Mouse (Mus musculus) spleen, adult 2 months (tissue): ENCODE data around the gene Prex1. TPM values are rescaled to one million over a fixed set of nuclear protein-coding genes. Genes with fewer than 3 reads are reported as not detected.
A peak's percentile ranks its signal among the peaks of the same experiment; 100 is the strongest.

ENCODE experiments used
- DNase-seq, 2 experiments: peaks; one replicate each; pipeline versions ENCODE4 v3.0.0 to v3.0.0-alpha.2; 2012 to 2021; ENCODE audit warnings: low spot score in 2 of 2, low read depth in 1 of 2
- H3K27ac ChIP-seq: fragments of 200-500 bp; 2 replicates; pipeline ENCODE4 v1.5.1; 2012; ENCODE audit warnings: low read length, inconsistent platforms; ENCODE audit not compliant: insufficient read depth
- H3K27me3 ChIP-seq: fragments of 200-500 bp; 2 replicates; pipeline ENCODE4 v1.6.1; 2012; ENCODE audit warnings: mild to moderate bottlenecking, moderate library complexity, low read length, inconsistent platforms; ENCODE audit not compliant: control insufficient read depth, insufficient read depth
- H3K36me3 ChIP-seq: fragments of 200-500 bp; 2 replicates; pipeline ENCODE4 v1.6.1; 2012; ENCODE audit warnings: mild to moderate bottlenecking, low read length, inconsistent platforms; ENCODE audit not compliant: control insufficient read depth, insufficient read depth
- H3K4me1 ChIP-seq: fragments of 200-500 bp; 2 replicates; pipeline ENCODE4 v1.6.1; 2011; ENCODE audit warnings: inconsistent platforms; ENCODE audit not compliant: control insufficient read depth, insufficient read depth, insufficient read length
- H3K4me3 ChIP-seq: fragments of 200-500 bp; 2 replicates; pipeline ENCODE4 v1.5.1; 2011; ENCODE audit warnings: mild to moderate bottlenecking, inconsistent platforms; ENCODE audit not compliant: insufficient read depth, insufficient read length; ENCODE audit errors: extremely low read depth
- CTCF ChIP-seq: fragments of 200-500 bp; IDR thresholded peaks from 2 replicates; pipeline ENCODE4 v1.5.1; 2011; ENCODE audit warnings: mild to moderate bottlenecking, inconsistent platforms; ENCODE audit not compliant: insufficient read depth, insufficient read length, insufficient replicate concordance; ENCODE audit errors: extremely low read depth
- POLR2A ChIP-seq: fragments of 200-500 bp; IDR thresholded peaks from 2 replicates; pipeline ENCODE4 v1.6.1; 2011; ENCODE audit warnings: low read depth, low read length, inconsistent platforms
- WGBS: fragments of 180-500 bp; shearing (Covaris S2); methylation state at CpG from one replicate; pipeline ENCODE4 v1.1.7; 2018; 5-methylcytosine and 5-hydroxymethylcytosine counted together
- polyA plus RNA-seq: library from polyadenylated mRNA; depleted of rRNA; stranded (reverse); fragments of >200 nt; gene quantifications from 2 replicates; pipeline ENCODE4 v1.2.3, GENCODE M21; 2012

Gene Prex1
- polyA plus RNA-seq, 1 experiment = 123 TPM

DNA sequence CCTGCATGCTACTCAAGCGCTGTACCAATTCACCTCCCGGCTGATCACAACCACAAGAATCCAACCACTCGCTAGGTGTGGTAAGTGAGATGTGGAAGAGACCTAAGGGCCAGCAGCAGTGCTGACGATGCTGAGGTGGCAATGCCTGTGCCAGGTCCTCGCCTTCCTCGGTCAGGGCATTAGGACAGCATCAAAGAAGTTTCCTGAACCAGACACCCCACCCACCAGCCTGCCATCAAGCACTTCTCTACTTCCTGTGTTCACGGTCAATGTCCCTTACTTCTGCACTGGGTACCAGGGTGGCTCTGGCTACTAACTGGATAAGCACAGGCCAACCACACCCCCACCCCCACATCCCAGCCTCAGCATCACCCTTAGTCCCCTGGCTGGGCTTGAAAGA, 91.0 kb downstream of the Prex1 start:
- peak; percentile 15 to 56 for DNase-seq
- peak overlapping the region; percentile 77 for H3K27ac ChIP-seq

DNA sequence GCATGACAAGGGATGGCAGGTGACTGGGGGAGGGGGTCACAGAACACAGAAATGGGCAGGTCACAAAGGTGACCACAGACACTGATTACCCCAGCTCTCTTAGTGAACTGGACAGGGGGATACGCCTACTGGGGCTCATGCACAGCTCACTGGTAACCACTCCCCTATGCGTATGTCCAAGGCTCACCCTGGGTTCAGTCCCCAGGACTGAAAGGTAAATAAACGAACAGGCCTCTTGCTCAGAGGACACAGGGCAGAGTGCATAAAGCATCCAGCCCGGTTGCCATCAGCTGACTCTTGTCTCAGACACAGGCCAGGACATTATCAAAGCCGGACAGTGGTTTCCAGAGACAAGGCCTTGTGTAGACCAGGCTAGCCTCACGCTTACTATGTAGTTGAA, 91.6 kb downstream of the Prex1 start:
- H3K4me3 ChIP-seq = no peak overlapping the region
- peak overlapping the region; percentile 77 for H3K27ac ChIP-seq
- 89% methylated on average over 6 of the region's 6 CpGs for WGBS
- H3K27me3 ChIP-seq = no peaks in the 10 kb centered on the region
- DNase-seq = no peak
- peaks cover 85% of the 10 kb centered on the region for H3K4me1 ChIP-seq
- H3K36me3 ChIP-seq = peaks cover 2% of the 10 kb centered on the region; the same call in 1 of the 2 replicates
- no peak for TF ChIP-seq CTCF
- no peak for TF ChIP-seq POLR2A

More for the DNA sequence above, 91.0 kb downstream of the Prex1 start:
- no peaks in the 10 kb centered on the region; the same call in 1 of the 2 replicates for H3K36me3 ChIP-seq
- no peak for TF ChIP-seq POLR2A
- TF ChIP-seq CTCF = no peak
- H3K4me3 ChIP-seq = no peak overlapping the region
- H3K4me1 ChIP-seq = peaks cover 86% of the 10 kb centered on the region
- WGBS = 21% methylated on average over 7 of the region's 7 CpGs
- no peaks in the 10 kb centered on the region for H3K27me3 ChIP-seq

DNA sequence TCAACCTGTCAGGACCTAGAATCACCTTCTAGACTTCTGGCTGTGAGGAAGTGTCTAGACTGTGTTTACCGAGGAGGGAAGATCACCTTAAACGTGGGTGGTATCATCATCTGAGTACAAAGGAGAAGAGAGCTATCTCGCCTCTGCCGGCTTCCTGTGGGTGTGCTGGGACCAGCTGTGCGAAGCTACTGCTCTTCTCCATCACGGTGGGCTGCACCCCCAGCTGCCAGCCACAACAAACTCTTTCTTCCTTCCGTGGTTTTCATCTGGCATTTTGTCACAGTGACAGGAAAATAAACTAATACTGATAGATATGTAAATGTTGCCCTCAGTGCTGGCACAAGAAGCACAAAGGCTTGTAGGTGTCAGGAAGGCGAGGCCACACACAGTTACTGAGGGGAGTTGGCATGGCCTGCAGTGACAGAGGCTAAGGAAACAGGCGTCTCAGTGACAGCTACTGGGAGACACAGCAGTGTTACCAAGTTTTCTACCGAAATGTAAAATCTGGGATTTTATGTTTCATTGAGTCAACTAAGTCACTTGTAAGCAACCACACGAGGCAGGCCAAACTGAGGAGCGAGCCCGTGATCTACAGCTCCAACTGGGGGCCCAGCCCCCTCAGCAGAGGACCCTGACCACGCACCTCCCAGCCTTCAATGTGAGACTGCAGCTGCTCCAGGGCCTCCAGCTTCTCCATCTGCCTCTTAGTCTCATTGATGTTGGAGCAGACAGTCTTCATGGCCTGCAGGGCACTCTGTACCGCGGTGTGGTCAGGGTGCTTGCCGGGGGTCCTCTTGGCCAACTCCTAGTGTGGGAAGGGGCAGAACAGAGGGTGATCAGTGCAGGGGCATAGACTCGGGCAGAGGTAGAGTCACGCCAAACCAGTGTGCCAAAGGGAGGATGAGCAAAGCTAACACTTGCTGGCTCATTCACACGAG, 92.8 kb downstream of the Prex1 start:
- H3K27me3 ChIP-seq = no peaks in the 10 kb centered on the region
- peaks cover 5% of the 10 kb centered on the region; the same call in 1 of the 2 replicates for H3K36me3 ChIP-seq
- WGBS = 35% methylated on average over 20 of the region's 20 CpGs
- peak overlapping the region; percentile 86 for H3K27ac ChIP-seq
- peak; percentile 67 to 78 for DNase-seq
- peaks cover 73% of the 10 kb centered on the region for H3K4me1 ChIP-seq
- TF ChIP-seq CTCF (no peak), POLR2A (no peak)
- H3K4me3 ChIP-seq = no peak overlapping the region

DNA sequence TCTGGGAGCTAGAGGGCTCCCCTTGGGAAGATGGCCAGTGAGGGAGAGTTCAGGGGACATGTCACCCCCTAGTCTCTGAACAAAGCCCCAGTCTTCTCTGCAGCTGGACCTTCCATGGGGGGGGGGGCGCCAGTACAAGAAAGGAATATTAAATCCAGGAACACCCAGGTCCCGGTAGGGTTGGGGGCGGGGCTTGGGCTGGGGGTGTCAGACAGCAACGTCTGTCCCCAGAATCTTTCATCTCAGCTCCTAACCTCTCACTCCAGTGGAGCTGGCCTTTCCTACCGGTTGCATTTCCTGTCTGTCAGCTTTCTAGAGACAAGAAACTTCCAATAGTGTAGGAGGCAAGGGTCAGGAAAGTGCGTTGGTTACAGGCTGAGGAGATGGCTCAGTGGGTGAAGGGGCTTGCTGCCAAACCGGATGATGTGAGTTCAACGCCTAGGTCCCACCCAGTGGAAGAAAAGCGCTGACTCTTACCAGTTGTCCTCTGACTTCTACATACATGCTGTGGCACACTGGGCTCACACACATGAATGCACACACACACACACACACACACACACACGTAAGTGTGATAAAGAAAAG, 93.6 kb downstream of the Prex1 start:
- 21% methylated on average over 10 of the region's 10 CpGs for WGBS
- Histone ChIP-seq H3K27me3 (no peaks in the 10 kb centered on the region), H3K36me3 (peaks cover 5% of the 10 kb centered on the region; the same call in 1 of the 2 replicates), H3K4me3 (no peak overlapping the region), H3K27ac (peak overlapping the region; percentile 84), H3K4me1 (peaks cover 66% of the 10 kb centered on the region)
- TF ChIP-seq POLR2A (no peak), CTCF (no peak)
- DNase-seq = no peak

DNA sequence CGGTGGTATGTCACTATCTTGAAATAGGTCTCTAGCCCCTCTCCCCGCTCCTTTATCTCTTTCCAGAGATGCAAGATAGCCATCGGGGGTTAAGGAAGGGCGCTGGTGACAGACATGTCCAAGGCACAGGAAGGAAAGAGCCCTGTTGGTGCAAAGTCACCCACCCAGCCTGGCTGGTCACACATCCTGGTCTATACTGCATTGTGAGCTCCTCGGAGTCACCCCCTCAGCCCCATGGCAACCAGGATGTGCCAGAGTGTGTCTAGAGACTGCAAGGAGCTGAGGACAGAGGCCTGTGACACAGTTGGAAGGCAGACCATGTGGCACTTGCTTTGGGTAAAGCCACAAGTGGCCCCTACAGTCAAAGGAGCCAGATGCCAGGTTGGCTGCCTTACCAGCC, 94.4 kb downstream of the Prex1 start:
- Histone ChIP-seq H3K27ac (peak overlapping the region; percentile 84), H3K4me3 (no peak overlapping the region), H3K4me1 (peaks cover 62% of the 10 kb centered on the region), H3K36me3 (peaks cover 7% of the 10 kb centered on the region), H3K27me3 (no peaks in the 10 kb centered on the region)
- TF ChIP-seq CTCF (no peak), POLR2A (no peak)
- no peak for DNase-seq
- 79% methylated on average over 5 of the region's 5 CpGs for WGBS

DNA sequence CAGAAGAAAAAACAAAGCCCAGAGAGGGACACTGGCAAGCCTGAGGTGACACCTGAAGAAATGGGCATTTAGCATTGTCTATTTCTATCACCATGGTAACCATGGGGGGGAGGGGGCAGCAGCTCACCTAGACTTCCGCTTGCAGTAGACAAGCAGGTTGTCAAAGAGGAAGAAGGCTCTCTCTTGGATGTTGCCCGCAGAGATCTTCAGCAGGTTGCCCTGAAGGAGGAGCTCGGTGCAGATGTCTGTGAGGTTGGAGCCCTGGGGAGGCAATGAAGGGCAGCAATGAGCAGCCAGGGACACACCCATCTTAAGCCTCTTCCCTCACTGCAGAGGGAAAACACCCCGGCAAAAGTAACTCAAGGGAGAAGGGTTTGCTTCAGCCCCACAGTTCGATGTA, 95.9 kb downstream of the Prex1 start:
- no peak overlapping the region for H3K4me3 ChIP-seq
- H3K27me3 ChIP-seq = no peaks in the 10 kb centered on the region
- no peak for TF ChIP-seq POLR2A
- peak; percentile 15; the same call in 1 of the 2 replicates for TF ChIP-seq CTCF
- peak; percentile 65 to 72 for DNase-seq
- 57% methylated on average over 5 of the region's 5 CpGs for WGBS
- H3K27ac ChIP-seq = peak overlapping the region; percentile 49; the same call in 1 of the 2 replicates
- H3K36me3 ChIP-seq = peaks cover 14% of the 10 kb centered on the region
- H3K4me1 ChIP-seq = peaks cover 50% of the 10 kb centered on the region
